Mouse (Mus musculus): ENCODE measurements around the gene Col7a1.

DNA sequence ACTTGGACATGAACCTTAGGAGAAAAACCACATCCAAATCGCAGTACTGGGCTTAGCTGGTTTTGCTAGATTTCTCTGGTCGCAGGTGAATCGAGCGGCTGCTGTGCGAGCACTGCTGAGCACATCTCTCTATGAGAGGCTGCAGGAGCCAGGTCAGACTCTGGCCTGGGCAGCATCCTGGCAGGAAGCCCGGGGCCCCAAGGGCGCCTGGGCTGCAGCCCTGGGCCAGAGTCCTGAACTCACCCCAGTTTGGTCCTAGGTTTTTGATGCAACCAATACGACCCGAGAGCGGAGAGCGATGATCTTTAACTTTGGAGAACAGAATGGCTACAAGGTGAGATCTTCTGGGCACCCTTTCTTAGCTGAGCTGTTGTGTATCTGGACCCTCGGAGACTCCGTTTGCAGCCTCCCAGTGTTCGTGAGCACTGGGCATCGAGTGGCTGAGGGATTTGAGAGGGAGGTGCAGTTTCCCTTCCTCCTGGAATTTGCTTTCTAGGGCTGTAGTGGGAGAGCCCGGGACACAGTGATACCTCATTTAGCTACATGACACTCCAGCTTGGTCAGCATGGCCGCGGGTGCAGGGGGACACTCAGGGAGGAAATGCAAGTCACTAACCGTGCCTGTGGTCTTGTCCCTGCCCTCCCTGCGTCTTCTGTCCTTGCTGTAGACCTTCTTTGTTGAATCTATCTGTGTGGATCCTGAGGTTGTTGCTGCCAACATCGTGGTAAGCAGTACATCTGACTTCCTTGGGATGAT lies 53.8 kb downstream of the Col7a1 start:
- TF ChIP-seq CEBPB (IDR thresholded peaks at IDR 0.05; ENCODE audit: low read depth) (no peak), CTCF (IDR thresholded peaks at IDR 0.05; ENCODE audit: control insufficient read depth, insufficient read depth, insufficient read length) (no peak), MYOG (IDR thresholded peaks at IDR 0.05; ENCODE audit: control insufficient read depth, extremely low read depth, insufficient read length) (no peak), MAX (IDR thresholded peaks at IDR 0.05) (no peak), USF1 (IDR thresholded peaks at IDR 0.05; ENCODE audit: low read depth) (no peak)

Measured in C2C12 (cell line).